Mouse (Mus musculus) liver, embryonic 11.5 days (tissue): ENCODE data around the gene Ctla4. TPM values are rescaled to one million over a fixed set of nuclear protein-coding genes. Genes with fewer than 3 reads are reported as not detected.

ENCODE experiments used
- ATAC-seq: fragments of 200-750 bp; cut with Nextera tagmentation; replicated peaks from 2 replicates; pipeline ENCODE4 v1.8.0; 2017; ENCODE audit warnings: moderate number of reproducible peaks, mild to moderate bottlenecking, moderate TSS enrichment, moderate library complexity; ENCODE audit not compliant: low FRiP score
- DNase-seq: peaks from one replicate; pipeline ENCODE4 v3.0.0-alpha.2; 2017; ENCODE audit warnings: low spot score
- H3K27ac ChIP-seq: fragments of 300-500 bp; sonication (generic); 2 replicates; pipeline ENCODE4 v1.5.1; 2014; ENCODE audit warnings: mild to moderate bottlenecking, low read depth, low read length, control low read depth
- H3K27me3 ChIP-seq: fragments of 300-500 bp; sonication (generic); replicated peaks from 2 replicates; pipeline ENCODE4 v1.6.1; 2014; ENCODE audit warnings: low read length, mixed read lengths; ENCODE audit not compliant: control insufficient read depth, insufficient read depth
- H3K36me3 ChIP-seq: fragments of 300-500 bp; sonication (generic); 2 replicates; pipeline ENCODE4 v1.6.1; 2014; ENCODE audit warnings: mild to moderate bottlenecking, low read length, moderate library complexity, mixed read lengths; ENCODE audit not compliant: control insufficient read depth, insufficient read depth
- H3K4me1 ChIP-seq: fragments of 300-500 bp; sonication (generic); replicated peaks from 2 replicates; pipeline ENCODE4 v1.6.1; 2014; ENCODE audit warnings: low read length, mixed read lengths; ENCODE audit not compliant: control insufficient read depth, insufficient read depth
- H3K4me2 ChIP-seq: fragments of 300-500 bp; sonication (generic); 2 replicates; pipeline ENCODE4 v1.6.1; 2014; ENCODE audit warnings: mild to moderate bottlenecking, control low read depth, moderate library complexity
- H3K4me3 ChIP-seq: fragments of 300-500 bp; sonication (generic); 2 replicates; pipeline ENCODE4 v1.5.1; 2014; ENCODE audit warnings: low read depth, low read length, control low read depth
- H3K9ac ChIP-seq: fragments of 300-500 bp; sonication (generic); 2 replicates; pipeline ENCODE4 v1.6.1; 2014; ENCODE audit warnings: low read depth, low read length, control low read depth
- H3K9me3 ChIP-seq: fragments of 300-500 bp; sonication (generic); 2 replicates; pipeline ENCODE4 v1.6.1; 2016; ENCODE audit warnings: low read length, inconsistent platforms, mixed read lengths; ENCODE audit not compliant: control insufficient read depth
- WGBS: fragments of 180-500 bp; shearing (Covaris S2); extraction: QIAGEN DNeasy Blood & Tissue Kit; methylation state at CpG from one replicate; pipeline ENCODE4 v1.1.7; 2014; 5-methylcytosine and 5-hydroxymethylcytosine counted together
- polyA plus RNA-seq: library from polyadenylated mRNA; unstranded; fragments of >200 nt; fragmentation: Nextera tagmentation; extraction: Ambion mirVana; gene quantifications from 2 replicates; pipeline ENCODE4 v1.2.1, GENCODE M21; 2014

Ctla4 gene
- polyA plus RNA-seq, 1 experiment from 2014 or later = not detected

- H3K36me3 ChIP-seq = no peaks in the 10 kb centered on the region
- no peak overlapping the region for H3K4me2 ChIP-seq
- no peak for DNase-seq
- H3K4me1 ChIP-seq = no peaks in the 10 kb centered on the region
- no peak overlapping the region for H3K9ac ChIP-seq
- H3K27ac ChIP-seq = no peak overlapping the region
- H3K27me3 ChIP-seq = no peaks in the 10 kb centered on the region
- 72% methylated on average over 2 of the region's 2 CpGs for WGBS
- H3K4me3 ChIP-seq = no peak overlapping the region
- ATAC-seq = no peak
- H3K9me3 ChIP-seq = no peaks in the 10 kb centered on the region
Observed at GRCm38 (mm10) chr1:60904456-60904978, 17.7 kb downstream of the Ctla4 start.

GRCm38 (mm10) chr1:60907466-60907865, 20.7 kb downstream of the Ctla4 start:
- ATAC-seq = no peak
- Histone ChIP-seq H3K27ac (no peak overlapping the region), H3K4me2 (no peak overlapping the region), H3K4me3 (no peak overlapping the region), H3K9ac (no peak overlapping the region), H3K36me3 (no peaks in the 10 kb centered on the region), H3K9me3 (no peaks in the 10 kb centered on the region), H3K27me3 (no peaks in the 10 kb centered on the region), H3K4me1 (no peaks in the 10 kb centered on the region)
- WGBS = 66% methylated on average over 3 of the region's 3 CpGs
- no peak for DNase-seq

- no peak overlapping the region for H3K27ac ChIP-seq
- whole genome bisulfite sequencing = 75% methylated on average over 9 of the region's 9 CpGs
- H3K4me2 ChIP-seq = no peak overlapping the region
- DNase-seq = no peak
- H3K4me1 ChIP-seq = no peaks in the 10 kb centered on the region
- H3K9ac ChIP-seq = no peak overlapping the region
- no peaks in the 10 kb centered on the region for H3K27me3 ChIP-seq
- H3K36me3 ChIP-seq = no peaks in the 10 kb centered on the region
- no peak for ATAC-seq
- no peaks in the 10 kb centered on the region for H3K9me3 ChIP-seq
- H3K4me3 ChIP-seq = no peak overlapping the region
Observed at GRCm38 (mm10) chr1:60908751-60909161, 22.0 kb downstream of the Ctla4 start.

- 54% methylated on average over 1 of the region's 1 CpGs for WGBS
- DNase-seq = no peak
- ATAC-seq = no peak
- no peaks in the 10 kb centered on the region for H3K27me3 ChIP-seq
- no peaks in the 10 kb centered on the region for H3K9me3 ChIP-seq
- H3K36me3 ChIP-seq = no peaks in the 10 kb centered on the region
- no peaks in the 10 kb centered on the region for H3K4me1 ChIP-seq
- no peak overlapping the region for H3K4me2 ChIP-seq
- H3K4me3 ChIP-seq = no peak overlapping the region
- H3K27ac ChIP-seq = no peak overlapping the region
- H3K9ac ChIP-seq = no peak overlapping the region
Observed at GRCm38 (mm10) chr1:60909746-60910145, 22.9 kb downstream of the Ctla4 start.

- Histone ChIP-seq H3K27ac (no peak overlapping the region), H3K4me1 (no peaks in the 10 kb centered on the region), H3K4me3 (no peak overlapping the region), H3K9me3 (no peaks in the 10 kb centered on the region), H3K9ac (no peak overlapping the region), H3K36me3 (no peaks in the 10 kb centered on the region), H3K4me2 (no peak overlapping the region), H3K27me3 (no peaks in the 10 kb centered on the region)
- WGBS = 63% methylated on average over 1 of the region's 1 CpGs
- ATAC-seq = no peak
- no peak for DNase-seq
Observed at GRCm38 (mm10) chr1:60910796-60911195, 24.0 kb downstream of the Ctla4 start.

GRCm38 (mm10) chr1:60911631-60912030, 24.8 kb downstream of the Ctla4 start:
- Histone ChIP-seq H3K9ac (no peak overlapping the region), H3K4me1 (no peaks in the 10 kb centered on the region), H3K9me3 (no peaks in the 10 kb centered on the region), H3K27me3 (no peaks in the 10 kb centered on the region), H3K4me3 (no peak overlapping the region), H3K4me2 (no peak overlapping the region), H3K36me3 (no peaks in the 10 kb centered on the region), H3K27ac (no peak overlapping the region)
- ATAC-seq (no peak), DNase-seq (no peak)
- WGBS = 63% methylated on average over 3 of the region's 3 CpGs

- H3K9ac ChIP-seq = no peak overlapping the region
- DNase-seq = no peak
- H3K27me3 ChIP-seq = no peaks in the 10 kb centered on the region
- H3K27ac ChIP-seq = no peak overlapping the region
- no peak overlapping the region for H3K4me2 ChIP-seq
- no peaks in the 10 kb centered on the region for H3K4me1 ChIP-seq
- WGBS = 77% methylated on average over 4 of the region's 4 CpGs
- no peak overlapping the region for H3K4me3 ChIP-seq
- H3K36me3 ChIP-seq = no peaks in the 10 kb centered on the region
- no peaks in the 10 kb centered on the region for H3K9me3 ChIP-seq
- ATAC-seq = no peak
Observed at GRCm38 (mm10) chr1:60913305-60913704, 26.5 kb downstream of the Ctla4 start.

- Histone ChIP-seq H3K9me3 (no peaks in the 10 kb centered on the region), H3K9ac (no peak overlapping the region), H3K4me3 (no peak overlapping the region), H3K27ac (no peak overlapping the region), H3K4me2 (no peak overlapping the region), H3K36me3 (no peaks in the 10 kb centered on the region), H3K27me3 (no peaks in the 10 kb centered on the region), H3K4me1 (no peaks in the 10 kb centered on the region)
- 41% methylated on average over 10 of the region's 10 CpGs for WGBS
- no peak for ATAC-seq
- no peak for DNase-seq
Observed at GRCm38 (mm10) chr1:60916281-60916781, 29.5 kb downstream of the Ctla4 start.

- DNase-seq = no peak
- no peak for ATAC-seq
- no peak overlapping the region for H3K27ac ChIP-seq
- H3K9ac ChIP-seq = no peak overlapping the region
- H3K4me3 ChIP-seq = no peak overlapping the region
- 82% methylated on average over 24 of the region's 24 CpGs for WGBS
- no peaks in the 10 kb centered on the region for H3K9me3 ChIP-seq
- H3K4me2 ChIP-seq = no peak overlapping the region
- no peaks in the 10 kb centered on the region for H3K27me3 ChIP-seq
- no peaks in the 10 kb centered on the region for H3K36me3 ChIP-seq
- no peaks in the 10 kb centered on the region for H3K4me1 ChIP-seq
Observed at GRCm38 (mm10) chr1:60920493-60921355, 33.9 kb downstream of the Ctla4 start.
